Mouse (Mus musculus): ENCODE results near the gene Usp34. TPM values are rescaled to one million over a fixed set of nuclear protein-coding genes. Genes with fewer than 3 reads are reported as not detected.

The Usp34 gene
- polyA plus RNA-seq, 1 experiment = 2.3 TPM

- TF ChIP-seq GATA1 (IDR thresholded peaks at IDR 0.05; ENCODE audit: low read length) = no peak
These were observed 6.8 kb downstream of the Usp34 start for GRCm38 (mm10) chr11:23313496-23313895.

- TF ChIP-seq GATA1 (IDR thresholded peaks at IDR 0.05; ENCODE audit: low read length) = no peak
These were observed 22.7 kb downstream of the Usp34 start for GRCm38 (mm10) chr11:23329413-23329812.

GRCm38 (mm10) chr11:23332136-23332535 lies 25.4 kb downstream of the Usp34 start:
- TF ChIP-seq GATA1 (IDR thresholded peaks at IDR 0.05; ENCODE audit: low read length) = no peak

GRCm38 (mm10) chr11:23335160-23335559 lies 28.5 kb downstream of the Usp34 start:
- TF ChIP-seq GATA1 (IDR thresholded peaks at IDR 0.05; ENCODE audit: low read length) = no peak

GRCm38 (mm10) chr11:23362305-23362704 lies 55.6 kb downstream of the Usp34 start:
- no peak for TF ChIP-seq GATA1 (IDR thresholded peaks at IDR 0.05; ENCODE audit: low read length)

GRCm38 (mm10) chr11:23364348-23364747 lies 57.7 kb downstream of the Usp34 start:
- TF ChIP-seq GATA1 (IDR thresholded peaks at IDR 0.05; ENCODE audit: low read length) = no peak

GRCm38 (mm10) chr11:23372032-23372431 lies 65.3 kb downstream of the Usp34 start:
- TF ChIP-seq GATA1 (IDR thresholded peaks at IDR 0.05; ENCODE audit: low read length) = no peak

GRCm38 (mm10) chr11:23372490-23372889 lies 65.8 kb downstream of the Usp34 start:
- no peak for TF ChIP-seq GATA1 (IDR thresholded peaks at IDR 0.05; ENCODE audit: low read length)

GRCm38 (mm10) chr11:23380055-23380454 lies 73.4 kb downstream of the Usp34 start:
- TF ChIP-seq GATA1 (IDR thresholded peaks at IDR 0.05; ENCODE audit: low read length) = no peak

GRCm38 (mm10) chr11:23380595-23380994 lies 73.9 kb downstream of the Usp34 start:
- TF ChIP-seq GATA1 (IDR thresholded peaks at IDR 0.05; ENCODE audit: low read length) = no peak

GRCm38 (mm10) chr11:23382787-23383186 lies 76.1 kb downstream of the Usp34 start:
- no peak for TF ChIP-seq GATA1 (IDR thresholded peaks at IDR 0.05; ENCODE audit: low read length)

- peak; percentile 82 for TF ChIP-seq GATA1 (IDR thresholded peaks at IDR 0.05; ENCODE audit: low read length)
These were observed 83.0 kb downstream of the Usp34 start for GRCm38 (mm10) chr11:23389649-23390048.

- peak; percentile 27 for TF ChIP-seq GATA1 (IDR thresholded peaks at IDR 0.05; ENCODE audit: low read length)
These were observed 85.9 kb downstream of the Usp34 start for GRCm38 (mm10) chr11:23392567-23392966.

GRCm38 (mm10) chr11:23396608-23397007 lies 89.9 kb downstream of the Usp34 start:
- no peak for TF ChIP-seq GATA1 (IDR thresholded peaks at IDR 0.05; ENCODE audit: low read length)

- TF ChIP-seq GATA1 (IDR thresholded peaks at IDR 0.05; ENCODE audit: low read length) = no peak
These were observed 94.5 kb downstream of the Usp34 start for GRCm38 (mm10) chr11:23400978-23401776.

GRCm38 (mm10) chr11:23428301-23428700 lies 121.6 kb downstream of the Usp34 start:
- no peak for TF ChIP-seq GATA1 (IDR thresholded peaks at IDR 0.05; ENCODE audit: low read length)

- no peak for TF ChIP-seq GATA1 (IDR thresholded peaks at IDR 0.05; ENCODE audit: low read length)
These were observed 123.3 kb downstream of the Usp34 start for GRCm38 (mm10) chr11:23430013-23430412.

Data from G1E-ER4 (cell line).